ENCODE assay signal across 27 mouse cellular contexts in the genomic region with DNA sequence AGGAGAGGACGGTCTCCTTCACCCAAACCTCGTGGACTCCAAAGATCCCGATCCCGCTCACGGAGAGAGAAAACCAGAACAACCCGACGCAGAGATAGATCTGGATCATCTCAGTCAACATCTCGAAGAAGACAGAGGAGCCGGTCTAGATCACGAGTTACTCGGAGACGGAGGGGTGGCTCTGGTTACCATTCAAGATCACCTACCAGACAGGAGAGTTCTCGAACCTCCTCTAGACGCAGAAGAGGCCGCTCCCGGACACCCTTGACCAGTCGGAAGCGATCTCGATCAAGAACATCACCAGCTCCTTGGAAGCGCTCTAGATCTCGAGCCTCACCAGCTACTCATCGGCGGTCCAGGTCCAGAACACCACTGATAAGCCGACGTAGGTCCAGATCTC. TPM values are rescaled to one million over a fixed set of nuclear protein-coding genes. Genes with fewer than 3 reads are reported as not detected.
DNase-seq lines count a peak whose midpoint lies in the region; ATAC-seq and TF ChIP-seq lines count a peak whose summit lies in the region.
"Had no signal": no experiment of that assay in that cellular context is flagged by ENCODE, and none has a peak within 500 bp of the region (broad histone marks: within the 10 kb centered on the region; RNA-seq: fewer than 3 reads in every experiment).

No protein-coding gene starts in this region.

- H3K9me3 ChIP-seq in intestine, postnatal 0 days (ENCODE audit: control insufficient read depth) = peaks cover 12% of the 10 kb centered on the region; the same call in 1 of the 2 replicates
- peaks cover 5% of the 10 kb centered on the region; the same call in 1 of the 2 replicates for H3K9me3 ChIP-seq in intestine, embryonic 15.5 days

- intact Hi-C loops in gastrocnemius, adult 2 months (cut with DNase I) = no loop called here
- intact Hi-C loops in gastrocnemius, postnatal 36 days (cut with DNase I) = no loop called here

- no peak overlapping the region for H3K9ac ChIP-seq in intestine, postnatal 0 days (ENCODE audit: low read depth, low read length)
- no peak overlapping the region for H3K9ac ChIP-seq in intestine, embryonic 15.5 days
- H3K9ac ChIP-seq: embryonic facial prominence, embryonic 13.5 days; embryonic facial prominence, embryonic 15.5 days; forebrain, embryonic 12.5 days had no signal

- peak; percentile 27 for DNase-seq in gastrocnemius, adult 2 months
- no peak for DNase-seq in gastrocnemius, postnatal 36 days
- peak; percentile 16 for DNase-seq in testis, postnatal 14 days (ENCODE audit: low spot score)
- DNase-seq in layer of hippocampus, postnatal 10 days (ENCODE audit: low spot score in 2 of 2) = no peak
- DNase-seq: adrenal gland, adult 2 months; adrenal gland, postnatal 10 days; adrenal gland, postnatal 25 days; cerebellum, adult 11 months; cerebellum, adult 18-20 months; cerebellum, adult 9-11 months; cerebellum, postnatal 14 days; cerebellum, postnatal 36 days; embryo, embryonic 11 days had no signal

- H3K27ac ChIP-seq in gastrocnemius, adult 2 months = no peak overlapping the region
- 0 out of 2 replicates have a peak overlapping the region, but pooled peaks have one; percentile 64 for H3K27ac ChIP-seq in intestine, postnatal 0 days (ENCODE audit: low read depth, low read length)
- H3K27ac ChIP-seq in intestine, embryonic 15.5 days = no peak overlapping the region
- H3K27ac ChIP-seq: embryonic facial prominence, embryonic 13.5 days; embryonic facial prominence, embryonic 15.5 days; forebrain, embryonic 10.5 days; forebrain, embryonic 12.5 days had no signal

- no peaks in the 10 kb centered on the region for H3K4me1 ChIP-seq in intestine, postnatal 0 days (replicated peaks; ENCODE audit: control insufficient read depth, insufficient read depth, low read length)
- H3K4me1 ChIP-seq in intestine, embryonic 15.5 days (replicated peaks) = no peaks in the 10 kb centered on the region
- H3K4me1 ChIP-seq: embryonic facial prominence, embryonic 13.5 days; forebrain, embryonic 10.5 days; forebrain, embryonic 12.5 days had no signal

- TF ChIP-seq CTCF in gastrocnemius, adult 2 months (IDR thresholded peaks at IDR 0.05) = no peak
- TF ChIP-seq CTCF in intestine, postnatal 0 days (IDR thresholded peaks at IDR 0.05; ENCODE audit: low read depth) = no peak

- peaks cover 100% of the 10 kb centered on the region for H3K36me3 ChIP-seq in intestine, postnatal 0 days (ENCODE audit: control insufficient read depth, insufficient read depth)
- H3K36me3 ChIP-seq in intestine, embryonic 15.5 days = peaks cover 93% of the 10 kb centered on the region

- ATAC-seq in intestine, postnatal 0 days = no peak
- ATAC-seq in intestine, embryonic 15.5 days = no peak
- ATAC-seq: forebrain, embryonic 14.5 days; forebrain, embryonic 16.5 days had no signal

- no peak overlapping the region for H3K4me3 ChIP-seq in gastrocnemius, adult 2 months
- no peak overlapping the region for H3K4me3 ChIP-seq in intestine, postnatal 0 days (ENCODE audit: low read depth, low read length)
- no peak overlapping the region for H3K4me3 ChIP-seq in intestine, embryonic 15.5 days (replicated peaks)
- H3K4me3 ChIP-seq: embryonic facial prominence, embryonic 13.5 days; embryonic facial prominence, embryonic 15.5 days; erythroblast, embryonic 14.5 days; forebrain, embryonic 10.5 days; forebrain, embryonic 12.5 days had no signal

- no peak overlapping the region for H3K4me2 ChIP-seq in intestine, postnatal 0 days (replicated peaks; ENCODE audit: low read depth)
- H3K4me2 ChIP-seq in intestine, embryonic 15.5 days (replicated peaks) = no peak overlapping the region
- H3K4me2 ChIP-seq: embryonic facial prominence, embryonic 13.5 days; embryonic facial prominence, embryonic 15.5 days; forebrain, embryonic 12.5 days had no signal

- WGBS in intestine, postnatal 0 days = 97% methylated on average over 25 of the region's 25 CpGs
- 97% methylated on average over 25 of the region's 25 CpGs for WGBS in intestine, embryonic 15.5 days

- H3K27me3 ChIP-seq in intestine, postnatal 0 days (replicated peaks; ENCODE audit: control insufficient read depth, insufficient read depth, low read length) = no peaks in the 10 kb centered on the region
- H3K27me3 ChIP-seq in intestine, embryonic 15.5 days (replicated peaks) = no peaks in the 10 kb centered on the region
- H3K27me3 ChIP-seq: embryonic facial prominence, embryonic 13.5 days; embryonic facial prominence, embryonic 15.5 days; forebrain, embryonic 12.5 days had no signal

RNA-seq across cellular contexts. Expression of a gene that starts 9.7 kb away (rescaled TPM):
- total RNA-seq in gastrocnemius, adult 2 months (2021) = 100 to 1,000 TPM; 296 to 351 TPM
- 100 to 1,000 TPM; 270 to 297 TPM for total RNA-seq in gastrocnemius, postnatal 36 days (2021)
- 994 and 1,025 TPM in 2 replicates for polyA plus RNA-seq in intestine, postnatal 0 days (2015; fragmentation: Nextera tagmentation; extraction: Ambion mirVana)
- polyA plus RNA-seq in intestine, embryonic 15.5 days (2015; fragmentation: Nextera tagmentation; extraction: Ambion mirVana) = 939 and 946 TPM in 2 replicates
- 100 to 1,000 TPM; 402 to 410 TPM for total RNA-seq in layer of hippocampus, postnatal 10 days (2021)

RNA-seq across cellular contexts. Expression of a gene that starts 16.6 kb away (rescaled TPM):
- total RNA-seq in gastrocnemius, adult 2 months (2021) = not detected
- not detected for total RNA-seq in gastrocnemius, postnatal 36 days (2021)
- not detected in 2 replicates for polyA plus RNA-seq in intestine, postnatal 0 days (2015; fragmentation: Nextera tagmentation; extraction: Ambion mirVana)
- 0.14 and 0.20 TPM in 2 replicates for polyA plus RNA-seq in intestine, embryonic 15.5 days (2015; fragmentation: Nextera tagmentation; extraction: Ambion mirVana)
- not detected for total RNA-seq in layer of hippocampus, postnatal 10 days (2021)
- total RNA-seq: adrenal gland, adult 2 months; adrenal gland, postnatal 10 days; adrenal gland, postnatal 25 days; adrenal gland, postnatal 4 days; common myeloid progenitor, adult 5-6 weeks had no signal
- polyA plus RNA-seq: C2C12; embryonic facial prominence, embryonic 11.5 days; erythroblast, embryonic 14.5 days; forebrain, embryonic 10.5 days; forebrain, embryonic 12.5 days; forebrain, embryonic 14.5 days; forebrain, embryonic 16.5 days had no signal

RNA-seq across cellular contexts. Expression of a gene that starts 24.4 kb away (rescaled TPM):
- not detected for total RNA-seq in gastrocnemius, adult 2 months (2021)
- not detected for total RNA-seq in gastrocnemius, postnatal 36 days (2021)
- 16.2 and 23.1 TPM in 2 replicates for polyA plus RNA-seq in intestine, postnatal 0 days (2015; fragmentation: Nextera tagmentation; extraction: Ambion mirVana)
- polyA plus RNA-seq in intestine, embryonic 15.5 days (2015; fragmentation: Nextera tagmentation; extraction: Ambion mirVana) = 5.1 and 9.9 TPM in 2 replicates
- total RNA-seq in layer of hippocampus, postnatal 10 days (2021) = under 1 TPM; 0.21 to 0.45 TPM
- total RNA-seq: adrenal gland, adult 2 months; adrenal gland, postnatal 10 days; adrenal gland, postnatal 25 days; adrenal gland, postnatal 4 days; common myeloid progenitor, adult 5-6 weeks; MEL had no signal
- polyA plus RNA-seq: adrenal gland, adult 2 months; embryonic facial prominence, embryonic 11.5 days; embryonic facial prominence, embryonic 13.5 days; forebrain, embryonic 10.5 days; forebrain, embryonic 12.5 days; forebrain, embryonic 14.5 days; forebrain, embryonic 16.5 days had no signal

RNA-seq across cellular contexts. Expression of a gene that starts 24.7 kb away (rescaled TPM):
- not detected for total RNA-seq in gastrocnemius, adult 2 months (2021)
- under 1 TPM in 1 of 2 experiments, not detected in 1; 0.37 TPM for total RNA-seq in gastrocnemius, postnatal 36 days (2021)
- 5.2 and 6.2 TPM in 2 replicates for polyA plus RNA-seq in intestine, postnatal 0 days (2015; fragmentation: Nextera tagmentation; extraction: Ambion mirVana)
- 2.1 and 3.3 TPM in 2 replicates for polyA plus RNA-seq in intestine, embryonic 15.5 days (2015; fragmentation: Nextera tagmentation; extraction: Ambion mirVana)
- 1 to 10 TPM; 2.2 to 3.1 TPM for total RNA-seq in layer of hippocampus, postnatal 10 days (2021)
- total RNA-seq: common myeloid progenitor, adult 5-6 weeks had no signal

RNA-seq across cellular contexts. Expression of a gene that starts 28.9 kb away (rescaled TPM):
- total RNA-seq in gastrocnemius, adult 2 months (2021) = 100 to 1,000 TPM; 178 to 227 TPM
- 100 to 1,000 TPM; 153 to 189 TPM for total RNA-seq in gastrocnemius, postnatal 36 days (2021)
- 185 and 230 TPM in 2 replicates for polyA plus RNA-seq in intestine, postnatal 0 days (2015; fragmentation: Nextera tagmentation; extraction: Ambion mirVana)
- 408 and 435 TPM in 2 replicates for polyA plus RNA-seq in intestine, embryonic 15.5 days (2015; fragmentation: Nextera tagmentation; extraction: Ambion mirVana)
- 100 to 1,000 TPM; 516 to 611 TPM for total RNA-seq in layer of hippocampus, postnatal 10 days (2021)

Comparison
In these comparisons a context has a peak if more than half of its experiments do, and no peak if none do; other contexts are left out.
1. DNase-seq: peak in gastrocnemius, adult 2 months (single experiment) and testis, postnatal 14 days (single experiment); none in gastrocnemius, postnatal 36 days (0 of 2) and layer of hippocampus, postnatal 10 days (0 of 2).